Mouse (Mus musculus) CD8-positive naive resting alpha-beta T cell, adult 2 months (primary cell): ENCODE data around the gene 0610010K14Rik.

Source experiments
- DNase-seq, 2 experiments: peaks; one replicate each; pipeline ENCODE4 v3.0.0; 2022; ENCODE audit warnings: low read depth in 2 of 2, low spot score in 2 of 2

The 0610010K14Rik gene

GRCm38 (mm10) chr11:70237457-70238167, at the start of gene 0610010K14Rik:
Gene 0610010K14Rik, minus strand, starts transcription at chr11:70237914.
- peak; percentile 90 to 92 for DNase-seq

GRCm38 (mm10) chr11:70285686-70286085, 48.0 kb upstream of the 0610010K14Rik start:
- no peak for DNase-seq

DNA sequence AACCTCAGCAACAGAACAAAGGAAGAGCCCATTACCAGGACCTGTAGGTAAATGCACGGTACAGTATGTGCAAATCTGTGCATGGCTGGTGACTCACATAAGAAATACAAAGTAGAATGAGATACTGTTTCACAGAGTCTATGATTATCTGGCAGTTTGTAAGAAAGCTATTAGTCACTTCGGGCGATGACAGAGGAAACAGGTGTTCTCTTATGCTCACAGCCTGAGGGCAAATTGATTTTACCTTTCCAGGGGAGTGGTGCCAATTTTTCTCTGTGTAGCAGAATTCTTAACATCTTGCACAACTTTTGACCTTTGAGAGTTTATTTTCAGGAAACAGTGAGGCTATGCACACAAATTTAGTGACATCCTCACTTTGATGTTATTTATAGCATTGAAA, 47.0 kb upstream of the 0610010K14Rik start:
- DNase-seq, result no peak

DNA sequence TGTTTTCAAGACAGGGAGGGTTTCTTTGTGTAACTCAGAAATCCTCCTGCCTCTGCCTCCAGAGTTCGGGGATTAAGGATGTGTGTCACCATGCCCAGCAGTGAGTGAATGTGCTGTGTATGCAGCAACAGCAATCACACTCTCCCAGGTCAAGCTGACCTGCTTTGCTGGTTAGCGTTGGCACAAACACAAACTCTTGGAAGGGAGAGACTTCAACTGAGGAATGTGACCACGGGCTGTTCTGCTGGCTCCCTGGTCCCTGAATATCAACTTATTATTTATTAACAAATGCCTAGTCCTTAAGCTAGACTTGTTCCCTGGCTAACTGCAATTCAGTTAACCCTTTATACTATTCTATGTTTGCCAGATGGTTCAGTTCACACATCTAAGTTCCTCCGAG, 46.0 kb upstream of the 0610010K14Rik start:
- DNase-seq, result no peak

DNA sequence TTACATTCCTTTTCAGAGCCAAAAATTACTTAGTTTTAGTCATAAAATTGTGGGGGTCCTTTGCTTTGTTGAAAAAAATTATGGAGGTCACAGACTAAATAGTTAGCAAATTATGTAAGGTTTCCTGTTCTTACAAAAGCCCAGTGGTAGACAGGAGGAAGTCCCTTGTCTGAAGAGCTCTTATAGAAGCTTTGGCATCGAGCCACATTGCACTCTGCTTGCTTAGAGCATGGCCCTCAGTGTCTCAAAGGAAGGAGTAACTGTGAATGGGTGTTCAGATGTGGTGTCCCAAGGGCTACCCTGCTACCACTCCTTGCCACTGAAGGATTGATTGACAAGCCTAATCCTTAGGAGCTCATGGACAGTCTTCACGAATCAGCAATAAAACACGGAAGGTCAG, 42.7 kb upstream of the 0610010K14Rik start:
- peak in 1 of 2 experiments; percentile 34 for DNase-seq

DNA sequence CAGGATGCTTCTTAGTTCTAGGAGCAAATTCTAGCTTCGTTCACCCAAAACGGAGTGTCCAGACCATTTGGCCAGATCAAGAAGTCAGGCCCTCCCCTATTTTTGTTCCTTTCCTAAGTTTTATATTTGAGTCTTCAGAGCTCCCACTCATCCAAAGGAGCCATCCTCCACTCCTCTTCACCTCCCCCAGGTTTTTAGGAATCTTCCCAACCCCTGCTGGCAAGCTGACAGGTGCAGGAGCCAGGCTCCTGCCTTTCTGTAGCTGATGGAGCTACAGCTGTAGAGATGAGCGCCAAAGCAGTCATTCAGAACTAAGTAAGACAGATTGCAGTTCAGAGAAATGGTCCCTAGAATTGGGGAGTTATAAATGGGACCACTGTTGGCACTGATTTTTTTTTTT, 41.2 kb upstream of the 0610010K14Rik start:
- DNase-seq, result no peak

DNA sequence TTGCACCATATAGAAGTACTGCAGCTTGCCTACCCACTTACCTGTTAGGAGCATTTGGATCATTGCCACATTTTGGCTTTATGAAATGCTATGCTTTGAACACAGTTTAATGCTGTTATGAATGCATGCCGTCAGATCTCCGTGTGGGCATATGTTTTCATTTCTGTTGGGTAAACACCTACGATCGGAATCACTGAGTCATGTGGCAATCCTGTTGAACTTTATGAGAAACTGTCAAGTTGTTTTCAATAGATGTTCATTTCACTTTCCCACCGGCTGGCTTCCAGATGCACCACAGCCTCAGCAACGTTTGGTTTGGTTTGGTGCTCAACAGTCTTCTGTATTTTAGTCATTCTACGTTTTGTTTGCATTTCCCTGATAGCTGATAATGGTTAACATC, 33.9 kb upstream of the 0610010K14Rik start:
- no peak for DNase-seq

- DNase-seq, result no peak
Measured at GRCm38 (mm10) chr11:70266405-70266804, 28.7 kb upstream of the 0610010K14Rik start.

DNA sequence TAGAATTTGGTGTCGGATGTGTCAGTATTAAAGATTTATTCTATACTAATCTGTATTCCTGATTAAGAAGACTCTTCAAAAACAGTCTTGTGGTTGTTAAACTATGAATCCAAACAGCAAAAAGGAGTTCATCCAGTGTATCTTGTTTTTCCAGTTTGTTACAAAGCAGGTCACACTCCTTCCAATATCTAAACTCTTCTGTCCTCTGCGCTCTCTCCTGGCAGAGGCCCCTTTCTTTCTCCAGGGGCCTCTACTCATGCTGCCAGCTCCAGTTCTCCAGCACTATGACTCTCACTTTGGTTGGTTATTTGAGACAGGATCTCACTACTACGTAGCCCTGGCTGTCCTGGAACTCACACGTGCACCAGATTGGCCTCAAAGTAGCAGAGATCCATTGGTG, 28.1 kb upstream of the 0610010K14Rik start:
- DNase-seq, result no peak

DNA sequence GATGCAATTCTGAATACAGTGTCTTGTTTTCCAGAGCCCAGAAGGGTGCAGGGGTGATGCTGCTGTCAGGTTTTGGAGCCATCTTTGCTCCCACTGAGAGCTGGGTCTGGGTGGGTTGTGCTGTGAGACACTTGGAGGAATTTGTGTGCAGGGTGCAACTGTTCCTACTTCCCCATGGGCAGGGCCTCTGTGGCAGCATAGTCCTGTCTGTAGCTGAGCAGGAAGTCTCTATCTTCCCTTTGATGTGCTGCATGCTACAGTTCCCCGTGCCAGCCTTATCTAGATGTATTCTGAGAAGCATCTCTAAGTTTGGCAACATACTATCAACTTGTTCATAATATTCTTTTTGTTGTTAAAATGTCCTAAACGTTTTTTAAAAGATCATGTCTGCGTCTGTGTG, 27.5 kb upstream of the 0610010K14Rik start:
- no peak for DNase-seq

DNA sequence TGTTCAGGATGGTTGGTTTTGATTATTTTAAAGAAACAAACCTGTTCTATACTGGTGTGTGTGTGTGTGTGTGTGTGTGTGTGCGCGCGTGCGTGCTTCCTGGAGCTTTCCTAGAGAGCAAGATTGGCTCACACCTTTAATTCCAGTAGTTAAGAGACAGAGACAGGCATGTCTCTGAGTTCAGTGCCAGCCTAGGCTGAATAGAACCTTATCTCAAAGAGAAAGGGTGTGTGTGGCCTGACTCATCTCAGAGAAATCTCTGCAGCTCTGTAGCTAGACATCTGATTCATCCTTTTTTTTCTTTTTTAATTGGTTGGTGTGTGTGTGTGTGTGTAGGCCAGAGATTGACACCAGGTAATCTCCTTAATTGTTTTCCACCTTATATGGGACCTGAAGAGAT, 21.3 kb upstream of the 0610010K14Rik start:
- DNase-seq, result no peak

DNA sequence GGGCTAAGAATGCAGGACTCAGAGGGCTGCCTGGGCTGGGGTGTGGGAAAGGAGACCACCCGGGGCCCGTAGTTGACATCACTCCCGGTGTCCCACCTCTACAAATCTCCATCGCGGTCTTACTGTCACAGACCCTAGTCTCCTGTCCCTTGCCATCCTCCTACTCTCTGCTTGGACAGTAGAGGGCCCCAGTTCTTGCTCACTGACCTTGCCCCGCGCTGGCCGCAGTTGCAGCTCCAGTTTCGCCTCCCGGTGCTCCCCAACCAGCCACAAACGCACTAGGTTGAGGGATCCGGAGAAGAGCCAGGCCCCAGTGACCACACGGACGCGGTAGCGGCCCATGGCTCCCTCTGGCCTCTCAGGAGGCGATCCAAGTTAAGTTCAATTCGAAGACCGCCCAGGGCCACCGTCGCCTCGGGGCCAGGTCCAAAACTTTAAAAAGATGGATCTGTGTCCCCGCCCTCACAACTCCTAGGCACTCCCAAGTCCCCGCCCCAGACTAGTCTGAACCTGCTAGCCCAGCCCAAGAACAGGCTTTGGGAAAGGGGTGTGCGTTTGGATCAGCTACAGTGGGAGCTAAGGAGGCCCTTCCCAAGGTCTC, 17.3 kb upstream of the 0610010K14Rik start, which contains the start of gene Alox12:
TSS of gene Alox12 (minus strand) at position 423 of the 601 bp plus-strand sequence.
- DNase-seq, result no peak

DNA sequence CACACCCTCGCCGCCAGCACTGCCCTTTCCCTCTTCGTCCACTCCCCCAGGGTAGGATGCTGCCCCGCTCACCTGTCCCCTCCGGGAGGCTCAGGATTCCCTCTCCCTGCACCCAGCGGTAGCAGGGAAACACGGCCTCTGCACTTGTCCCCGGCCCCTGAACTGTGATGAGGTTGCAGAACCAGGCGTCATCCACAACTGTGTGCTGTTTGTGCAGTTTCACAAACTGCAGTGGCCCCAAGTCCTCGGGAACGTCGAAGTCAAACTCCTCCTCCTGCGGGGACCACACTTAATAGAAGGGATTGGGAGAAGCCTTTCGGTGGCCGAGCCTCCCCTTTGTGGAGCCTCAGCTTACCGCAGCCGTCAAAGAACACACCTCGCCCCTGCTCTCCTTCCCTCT, 16.6 kb upstream of the 0610010K14Rik start:
- no peak for DNase-seq

GRCm38 (mm10) chr11:70251853-70252252, 14.1 kb upstream of the 0610010K14Rik start:
- DNase-seq, result no peak

DNA sequence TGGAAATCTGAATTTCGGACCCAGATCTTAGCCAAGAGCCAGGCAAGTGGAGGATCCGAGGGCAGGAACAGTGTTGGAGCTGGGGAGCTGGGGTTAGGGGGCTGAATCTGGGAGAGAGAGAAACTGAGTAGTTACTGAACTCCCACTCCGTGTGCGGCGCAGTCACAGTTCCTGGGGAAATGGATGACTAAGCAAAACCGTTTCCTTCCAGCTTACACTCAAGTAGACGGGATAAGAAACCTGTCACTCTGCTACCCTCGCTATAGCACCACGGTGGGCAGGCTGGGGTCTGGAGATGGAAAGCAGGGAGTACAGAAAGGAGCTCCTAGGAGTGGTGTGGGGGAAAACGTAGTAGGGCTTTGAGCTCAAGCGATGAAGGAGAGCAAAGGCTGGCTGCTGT, 12.4 kb upstream of the 0610010K14Rik start:
- no peak for DNase-seq

DNA sequence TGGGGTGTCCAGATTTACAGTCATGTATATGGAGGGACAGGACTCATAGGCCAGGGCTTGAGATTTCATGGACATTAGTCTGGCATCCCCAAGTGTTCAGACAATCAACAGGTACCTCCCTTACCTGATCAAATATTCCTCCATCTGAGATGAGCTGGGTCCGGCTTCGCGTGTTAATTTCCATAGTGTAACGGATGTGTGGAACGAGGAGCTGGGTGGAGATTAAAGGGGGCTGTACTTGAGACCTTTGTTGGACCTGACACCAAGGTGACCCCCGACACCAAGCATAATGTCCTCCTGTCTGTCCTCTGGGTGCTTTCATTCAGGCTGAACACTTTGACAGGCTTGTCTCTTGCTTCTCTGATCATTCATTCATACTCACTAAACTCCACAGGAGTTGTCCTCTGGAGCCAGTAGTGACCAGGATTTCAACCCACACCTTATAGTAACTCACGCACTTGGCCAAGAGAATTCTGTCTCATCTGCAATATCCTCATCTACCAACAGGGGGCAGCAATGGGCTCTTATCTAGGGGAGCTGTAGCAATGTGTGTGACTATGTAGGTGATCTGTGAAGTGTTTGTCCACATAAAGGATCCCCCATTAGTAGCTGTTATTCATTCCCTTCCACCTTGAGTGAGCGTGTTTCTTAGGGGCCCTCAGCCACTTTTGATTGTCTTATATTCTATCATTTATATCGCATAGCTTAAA, 9.6 kb upstream of the 0610010K14Rik start:
- peak; percentile 80 to 84 for DNase-seq

DNA sequence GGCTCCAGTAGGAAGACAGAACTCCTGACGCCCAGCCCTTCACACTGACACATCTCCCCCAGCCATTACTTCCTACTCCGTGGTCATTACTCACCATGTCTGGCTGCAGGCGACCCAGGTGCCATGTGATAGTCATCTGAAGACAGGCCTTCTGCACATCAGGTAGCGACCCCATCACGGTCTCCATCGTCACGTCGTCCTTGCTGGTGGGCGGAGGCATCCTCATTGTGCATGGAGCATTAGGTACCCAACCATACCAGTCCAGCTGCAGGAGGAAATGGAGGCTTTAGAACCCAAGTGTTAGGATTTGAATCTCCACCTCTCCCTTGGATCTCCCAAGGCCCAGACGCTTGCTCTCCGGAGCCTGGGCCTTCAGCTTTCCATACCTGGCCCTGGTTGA, 4.9 kb upstream of the 0610010K14Rik start:
- DNase-seq, result no peak

GRCm38 (mm10) chr11:70239541-70240279, 2.0 kb upstream of the 0610010K14Rik start, which contains the start of the genes Gm21988 and Rnasek:
Gene Gm21988, minus strand, starts transcription at chr11:70239830.
Gene Rnasek, minus strand, starts transcription at chr11:70239842.
- peak; percentile 66 to 82 for DNase-seq

DNA sequence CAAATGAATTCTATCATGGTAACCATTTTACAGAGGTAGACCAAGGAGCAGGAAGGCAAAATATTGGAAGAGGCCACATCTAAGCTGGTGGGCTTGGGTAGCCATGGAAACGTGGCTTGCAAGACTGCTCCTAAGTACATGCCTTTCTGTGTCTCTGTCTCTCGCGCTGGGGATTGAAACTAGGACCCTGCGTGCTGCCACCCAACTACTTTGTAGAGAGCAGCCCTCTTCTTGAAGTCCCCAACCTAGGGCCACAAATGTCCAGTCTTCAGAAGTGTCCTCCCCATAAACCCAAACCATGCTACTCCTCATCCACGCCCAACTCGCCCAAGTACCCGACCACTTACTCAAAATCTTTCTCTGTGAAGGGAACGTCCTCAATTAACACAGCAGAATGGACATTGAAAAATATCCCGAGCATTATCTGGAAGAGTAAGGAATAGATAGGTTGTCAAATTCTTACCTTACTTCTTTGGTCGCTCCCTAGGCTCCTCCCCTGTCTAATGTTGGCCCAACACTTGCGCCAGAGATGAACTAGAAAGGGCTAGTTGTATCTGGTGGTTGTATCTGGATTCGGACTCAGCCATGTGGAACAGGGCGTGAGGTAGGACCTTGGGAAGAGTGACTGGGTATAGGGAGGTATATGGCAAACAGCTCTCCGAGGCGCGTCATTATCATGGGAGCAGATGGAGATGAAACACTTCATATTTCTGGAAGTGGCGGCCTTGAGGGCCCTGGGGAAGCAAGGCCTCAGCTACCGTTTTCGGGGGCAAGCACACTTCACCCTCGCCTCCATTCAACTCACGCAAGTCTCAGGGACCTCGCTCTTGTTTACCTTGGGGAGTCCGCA, 1.1 kb upstream of the 0610010K14Rik start:
- no peak for DNase-seq

GRCm38 (mm10) chr11:70236717-70237116, 997 bp downstream of the 0610010K14Rik start:
- no peak for DNase-seq
